Mouse (Mus musculus) B cell, adult 2 months (primary cell): Measurements from ENCODE around the gene Nalcn.
"Not testable (repeated sequence)": the region's sequence is repeated elsewhere in the genome, so short reads cannot be mapped to it uniquely, and the experiment has no call there.

Experiments used
- DNase-seq, 2 experiments: peaks; one replicate each; pipeline ENCODE4 v3.0.0; 2022

Nalcn gene

GRCm38 (mm10) chr14:123626501-123627179, at the start of gene Nalcn:
Gene Nalcn, minus strand, starts transcription at chr14:123627144.
- no peak for DNase-seq

DNA sequence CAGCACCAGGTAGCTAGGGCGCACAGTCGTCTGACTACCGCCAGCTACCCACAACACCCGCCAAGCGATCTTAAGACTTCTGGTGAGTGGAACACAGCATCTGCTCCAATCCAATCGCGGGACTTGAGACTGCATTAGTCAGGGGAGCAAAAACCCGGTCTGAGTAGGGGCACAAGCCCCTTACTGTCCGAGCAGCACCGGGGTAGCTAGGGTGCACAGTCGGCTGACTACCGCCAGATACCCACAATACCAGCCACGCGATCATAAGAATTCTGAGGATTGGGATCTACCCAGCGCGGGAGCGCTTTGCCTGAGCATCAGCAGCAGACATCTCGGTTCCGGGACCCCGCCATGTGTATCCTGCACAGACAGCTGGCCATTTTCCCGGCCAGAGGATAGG, 44.1 kb upstream of the Nalcn start:
- DNase-seq = not testable (repeated sequence)

DNA sequence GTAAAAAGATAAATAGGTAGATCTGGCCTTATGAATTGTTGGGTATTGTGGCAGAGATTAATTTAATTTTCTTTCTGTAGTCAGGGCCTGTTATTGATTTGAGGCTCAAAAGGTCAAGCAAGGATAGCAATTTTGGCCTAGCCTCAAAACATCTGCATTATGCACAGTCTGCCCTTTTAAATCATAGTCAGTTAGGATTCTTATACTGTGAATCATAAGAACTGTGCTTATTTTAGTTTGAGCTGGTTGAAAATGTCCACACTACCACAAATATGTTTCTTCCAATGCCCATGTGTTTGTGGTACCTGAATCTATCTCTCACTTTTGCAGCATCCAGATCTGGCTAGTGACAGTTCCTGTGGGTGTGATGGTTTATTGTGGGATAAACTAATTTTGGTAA, 37.5 kb upstream of the Nalcn start:
- DNase-seq = no peak

- DNase-seq = no peak
These were observed 36.3 kb upstream of the Nalcn start for GRCm38 (mm10) chr14:123663206-123663605.

GRCm38 (mm10) chr14:123662386-123662785, 35.4 kb upstream of the Nalcn start:
- DNase-seq = no peak

DNA sequence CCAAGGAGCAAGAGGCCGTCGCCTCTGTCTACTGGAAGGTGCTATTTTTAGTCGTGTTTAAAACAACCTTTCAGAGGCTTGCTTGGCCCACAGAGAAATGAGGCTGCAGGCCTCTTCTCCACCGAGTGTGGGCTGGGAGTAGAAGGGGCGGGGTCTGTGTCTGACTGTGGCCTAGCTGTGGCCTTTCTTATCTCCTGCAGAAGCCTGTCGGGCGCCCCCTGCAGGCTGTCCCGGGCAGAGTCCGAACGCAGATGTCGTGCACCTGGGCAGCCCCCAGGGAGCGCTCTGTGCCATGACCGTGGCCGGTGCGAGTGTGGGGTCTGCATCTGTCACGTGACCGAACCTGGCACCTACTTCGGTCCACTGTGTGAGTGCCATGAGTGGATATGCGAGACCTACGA, 34.1 kb upstream of the Nalcn start:
- no peak for DNase-seq

DNA sequence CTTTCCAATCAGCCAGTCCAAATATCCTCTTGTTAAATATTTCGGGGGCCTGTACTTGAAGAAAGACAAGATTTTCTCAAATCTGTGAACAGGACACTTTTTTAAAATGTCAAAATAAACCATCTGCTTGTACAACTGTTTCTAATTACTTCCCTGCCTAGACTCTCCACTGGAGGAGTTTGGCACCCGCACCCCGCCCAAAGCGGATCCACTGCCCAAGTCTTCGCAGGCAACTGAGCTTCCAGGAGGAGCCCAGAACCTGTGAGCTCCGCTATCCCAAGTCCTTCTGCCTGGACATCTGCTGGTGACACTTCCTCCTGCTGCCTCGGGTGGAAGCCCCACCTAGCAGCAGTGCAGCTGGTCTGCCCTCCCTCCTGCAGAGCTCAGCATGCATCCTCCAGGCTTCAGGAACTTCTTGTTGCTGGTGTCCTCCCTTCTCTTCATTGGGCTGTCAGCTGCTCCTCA, 33.0 kb upstream of the Nalcn start, which contains the start of gene Itgbl1:
Gene Itgbl1 (plus strand): TSS at position 51 of the 465 bp plus-strand sequence.
- DNase-seq = no peak

DNA sequence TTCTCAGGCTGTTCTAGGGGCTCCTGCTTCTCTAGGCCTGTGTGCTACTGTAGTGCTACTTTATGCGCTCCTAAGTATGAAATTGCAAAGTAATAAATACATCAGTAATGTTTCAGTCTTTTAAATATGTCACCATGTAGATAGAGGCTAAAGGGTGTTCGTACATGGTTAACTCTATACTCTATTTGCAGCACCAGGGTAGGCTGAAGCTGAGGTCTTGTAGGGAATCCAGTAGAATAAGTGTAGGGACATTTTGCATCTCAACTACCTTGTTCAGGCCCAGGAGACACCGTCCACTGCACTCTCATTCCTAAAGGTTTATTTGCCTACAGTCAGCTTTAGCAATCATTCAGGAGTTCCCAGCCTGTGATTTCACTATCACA, 227 bp upstream of the Nalcn start:
- no peak for DNase-seq

DNA sequence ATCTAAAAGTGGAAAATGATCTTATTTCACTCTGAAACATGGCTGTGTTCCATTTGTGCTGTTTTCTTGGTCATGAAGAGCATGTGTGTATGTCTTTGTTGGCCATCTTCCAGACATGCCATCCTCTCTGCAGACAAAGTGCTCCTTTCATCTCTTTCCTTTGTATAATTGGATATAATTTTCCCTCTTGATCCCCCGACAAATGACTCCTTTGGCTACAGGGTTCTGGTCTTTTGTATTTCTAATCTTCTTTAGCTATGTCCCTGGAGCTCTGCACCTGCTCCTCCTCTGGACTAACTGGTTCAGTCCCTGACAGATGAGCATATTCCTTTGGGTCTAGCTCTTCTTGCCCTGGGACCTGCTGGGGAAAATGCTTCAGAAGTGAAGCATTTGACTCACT, 4.0 kb downstream of the Nalcn start:
- no peak for DNase-seq

GRCm38 (mm10) chr14:123595265-123595664, 31.7 kb downstream of the Nalcn start:
- DNase-seq = no peak

DNA sequence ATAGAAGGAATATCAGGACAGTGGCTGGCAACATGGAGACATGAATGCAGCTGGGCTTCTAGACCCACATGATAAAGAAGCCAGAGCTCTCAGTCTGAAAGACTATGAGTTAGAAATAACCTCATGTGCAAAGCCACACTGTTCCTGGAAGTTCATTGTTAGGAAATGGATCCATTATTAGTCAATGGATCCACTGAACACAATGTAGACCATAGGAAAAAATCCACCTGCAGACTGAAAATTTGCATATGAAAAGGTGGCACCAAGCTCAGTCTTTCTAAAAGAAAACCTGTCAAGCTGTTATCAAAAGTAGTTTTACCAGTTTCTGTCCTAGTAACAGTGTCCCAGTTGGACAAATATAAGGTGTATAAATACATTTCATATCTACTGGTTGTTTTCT, 39.5 kb downstream of the Nalcn start:
- DNase-seq = no peak

DNA sequence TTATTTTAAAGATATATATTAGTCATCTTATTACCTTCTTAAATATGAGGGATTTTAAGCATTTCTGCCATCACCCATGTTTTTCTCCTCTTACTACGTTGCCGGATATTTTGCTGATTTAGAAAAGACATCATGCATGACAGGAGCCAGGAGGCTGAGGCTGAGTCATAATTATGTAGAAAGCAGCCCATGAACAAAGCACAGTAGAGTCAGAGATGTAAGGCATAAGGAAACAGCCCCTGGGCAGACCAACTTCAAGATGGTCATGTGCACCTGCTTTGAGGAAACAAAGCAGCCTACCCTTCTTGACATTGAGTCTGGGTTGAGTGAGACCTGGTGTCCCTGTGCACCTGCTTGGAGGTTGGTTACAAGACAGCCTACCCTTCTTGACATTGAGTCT, 44.5 kb downstream of the Nalcn start:
- DNase-seq = no peak

GRCm38 (mm10) chr14:123575356-123575755, 51.6 kb downstream of the Nalcn start:
- DNase-seq = no peak

GRCm38 (mm10) chr14:123574936-123575335, 52.0 kb downstream of the Nalcn start:
- DNase-seq = no peak

DNA sequence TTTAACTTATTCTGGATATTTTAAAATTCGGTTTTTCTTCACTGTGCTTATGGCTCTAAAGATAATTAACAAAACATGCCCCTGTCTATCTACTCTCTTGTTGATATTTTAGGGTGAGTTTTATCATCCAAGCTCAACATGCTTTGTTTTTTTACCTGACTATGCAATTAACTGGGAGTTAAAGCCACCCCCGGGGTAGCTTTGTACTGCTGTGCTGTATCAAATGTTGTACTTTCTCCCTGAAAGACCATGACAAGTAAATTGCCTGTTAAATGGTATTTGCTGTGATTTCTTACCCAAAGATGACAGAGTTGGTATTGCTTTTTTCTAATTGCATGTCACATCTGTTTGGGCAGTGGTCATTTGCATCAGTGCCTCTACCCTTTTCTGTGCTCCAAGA, 60.3 kb downstream of the Nalcn start:
- DNase-seq = no peak

DNA sequence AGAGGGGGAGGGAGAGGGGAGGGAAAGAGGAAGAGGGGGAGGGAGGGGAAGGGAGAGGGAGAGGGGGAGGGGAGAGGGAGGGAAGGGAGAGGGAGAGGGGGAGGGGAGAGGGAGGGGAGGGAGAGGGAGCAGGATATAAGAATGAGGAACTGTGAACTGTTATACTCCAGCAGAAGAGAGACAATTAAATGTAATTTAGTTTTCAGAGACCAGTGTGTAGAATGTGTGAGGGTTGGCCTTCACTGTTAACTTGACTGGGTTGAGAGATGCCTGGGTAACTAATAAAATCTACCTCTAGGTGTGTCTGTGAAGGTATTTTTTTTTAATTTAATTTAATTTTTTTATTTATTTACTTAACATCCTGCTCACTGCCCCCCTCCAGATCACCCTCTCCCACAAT, 71.4 kb downstream of the Nalcn start:
- DNase-seq = no peak

DNA sequence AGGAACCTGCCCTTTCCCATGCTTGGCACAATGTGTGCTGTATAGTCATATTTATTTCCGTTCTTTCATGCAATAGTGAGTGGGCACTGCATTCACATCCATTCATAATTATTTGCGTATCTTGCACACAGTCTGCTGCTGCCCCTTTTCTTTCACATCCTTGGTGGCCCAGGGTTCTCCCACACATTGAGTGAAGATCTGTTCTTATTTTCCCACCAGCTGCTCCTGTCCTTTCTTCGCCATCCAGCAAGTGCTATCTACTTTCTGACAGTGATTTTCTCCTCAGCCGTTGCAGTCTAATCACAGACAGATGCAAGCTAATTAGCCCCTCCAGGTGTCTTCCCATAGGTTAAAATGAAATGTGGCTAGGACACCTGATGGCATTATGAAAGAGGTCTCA, 72.0 kb downstream of the Nalcn start:
- no peak for DNase-seq

GRCm38 (mm10) chr14:123542362-123542761, 84.6 kb downstream of the Nalcn start:
- DNase-seq = no peak

- DNase-seq = no peak
These were observed 91.3 kb downstream of the Nalcn start for GRCm38 (mm10) chr14:123535636-123536035.

DNA sequence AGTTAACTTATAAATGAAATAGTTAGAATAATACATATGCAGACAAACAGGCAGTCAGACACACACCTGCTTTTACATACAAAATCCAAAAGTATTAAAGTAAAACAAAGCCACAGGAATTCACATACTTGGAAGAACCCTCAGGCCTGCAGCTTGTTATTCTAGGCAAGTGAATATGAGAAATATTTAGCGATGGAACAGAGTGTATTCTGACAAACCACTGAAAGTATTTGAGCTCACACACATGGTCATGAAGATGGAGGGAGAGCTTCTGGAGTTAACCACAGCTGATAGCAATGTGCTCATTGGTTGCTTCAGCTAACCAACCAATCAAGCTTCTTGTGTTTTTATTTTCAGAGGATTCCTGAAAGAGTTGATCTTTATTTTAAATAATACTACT, 93.9 kb downstream of the Nalcn start:
- no peak for DNase-seq

DNA sequence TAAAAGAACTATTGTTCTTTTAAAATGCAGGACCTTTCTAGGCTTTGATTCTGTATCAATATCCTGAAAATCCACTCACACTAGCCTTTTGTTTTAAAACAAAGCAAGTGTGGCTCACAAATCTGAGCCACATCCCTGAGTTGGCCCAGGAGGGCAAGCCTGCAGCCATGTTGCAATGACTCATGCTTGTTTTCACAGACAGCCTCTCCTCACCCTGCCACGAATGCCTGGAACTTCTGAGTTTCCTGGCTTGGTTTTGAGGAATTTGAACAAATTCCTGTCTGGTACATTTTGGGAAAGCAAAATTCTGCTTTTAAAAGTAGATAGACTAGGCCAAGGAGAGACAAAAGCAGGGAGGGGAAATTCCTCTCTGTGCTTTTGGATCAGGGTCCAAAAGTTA, 95.7 kb downstream of the Nalcn start:
- no peak for DNase-seq

DNA sequence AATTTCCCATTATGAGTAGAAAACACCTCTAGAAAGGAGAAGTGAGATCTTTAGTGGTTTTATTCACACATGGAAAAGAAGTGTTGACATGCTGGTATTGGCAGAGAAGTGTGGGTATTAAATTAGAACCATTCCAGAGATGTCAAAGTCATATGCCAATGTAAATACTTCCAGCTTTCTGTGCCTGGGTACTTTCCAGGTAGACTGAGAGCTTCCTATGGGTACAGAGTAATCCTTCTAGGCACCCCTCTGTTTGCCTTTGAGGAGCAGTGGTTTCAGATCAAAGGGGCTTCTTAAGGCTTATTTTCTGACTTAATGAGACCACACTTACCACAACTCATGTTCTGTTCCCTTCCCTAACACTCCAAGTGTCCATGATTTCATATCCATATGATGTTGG, 97.8 kb downstream of the Nalcn start:
- no peak for DNase-seq

DNA sequence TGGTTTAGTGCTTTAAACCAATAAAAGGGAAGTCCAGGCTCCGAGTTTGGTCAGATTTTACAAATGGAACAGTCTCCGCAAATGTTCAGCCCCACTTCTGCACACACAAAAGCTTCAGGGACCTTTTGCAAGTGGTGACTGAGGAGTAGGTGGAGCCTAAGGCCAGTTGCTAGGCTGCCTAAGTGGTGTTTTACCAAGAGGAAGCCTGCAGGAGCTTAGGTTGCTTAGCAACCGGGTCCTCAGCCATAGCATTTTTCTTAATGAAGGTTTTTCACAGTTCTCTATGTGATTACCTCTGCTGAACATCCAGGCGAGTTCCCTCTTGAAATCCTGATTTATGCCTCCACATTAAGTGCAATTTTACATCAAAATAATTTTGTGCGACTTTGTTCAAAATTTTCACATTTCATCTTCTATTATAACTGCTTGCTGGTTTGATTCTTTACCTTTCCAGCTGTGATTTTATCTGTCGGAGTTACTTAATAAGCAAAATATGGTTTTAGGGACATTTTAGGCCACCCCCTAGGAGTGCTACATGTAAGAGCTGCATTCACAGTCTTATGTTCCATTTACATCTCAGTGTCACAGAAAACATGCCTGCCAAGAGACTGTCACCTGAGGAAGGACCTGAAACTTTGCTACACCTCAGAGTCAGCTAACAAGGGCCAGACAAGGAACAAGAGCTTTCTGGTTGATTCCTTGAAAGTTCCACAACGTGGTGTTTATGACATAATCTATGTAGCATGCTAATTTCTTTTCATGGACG, 113.4 kb downstream of the Nalcn start:
- no peak for DNase-seq

DNA sequence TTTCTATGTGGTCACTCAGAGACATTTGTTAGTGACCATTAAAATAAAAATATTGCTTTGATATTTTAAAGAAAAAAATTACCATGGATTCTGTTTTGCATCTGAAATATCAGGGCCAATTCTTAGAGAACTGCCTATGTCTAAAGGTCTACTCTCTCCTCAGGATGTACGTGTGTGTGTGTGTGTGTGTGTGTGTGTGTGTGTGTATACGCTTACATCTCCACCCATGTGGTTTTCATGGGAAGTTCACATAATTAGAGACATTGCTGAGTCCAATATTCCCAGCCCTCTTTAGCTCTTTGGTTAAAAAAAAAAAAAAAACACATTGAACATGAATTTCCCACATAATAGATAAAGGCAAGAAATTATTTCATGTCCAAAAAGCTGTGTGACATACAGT, 114.0 kb downstream of the Nalcn start:
- DNase-seq = no peak

GRCm38 (mm10) chr14:123495544-123495943, 131.4 kb downstream of the Nalcn start:
- DNase-seq = no peak
